Mouse (Mus musculus) liver, postnatal 0 days (tissue): ENCODE results near the gene Kcnn3. TPM values are rescaled to one million over a fixed set of nuclear protein-coding genes. Genes with fewer than 3 reads are reported as not detected.

Experiments
- ATAC-seq: fragments of 200-750 bp; cut with Nextera tagmentation; 2 replicates; pipeline ENCODE4 v1.8.0; 2017; ENCODE audit warnings: mild to moderate bottlenecking, moderate library complexity
- DNase-seq: peaks from one replicate; pipeline ENCODE4 v3.0.0-alpha.2; 2016
- H3K27ac ChIP-seq: fragments of 300-500 bp; sonication (generic); 2 replicates; pipeline ENCODE4 v1.5.1; 2014; ENCODE audit warnings: antibody characterized with exemption, moderate library complexity, mild to moderate bottlenecking, low read depth
- H3K27me3 ChIP-seq: fragments of 300-500 bp; sonication (generic); 2 replicates; pipeline ENCODE4 v1.6.1; 2014; ENCODE audit warnings: low read length, control low read depth, mixed read lengths; ENCODE audit not compliant: insufficient read depth
- H3K36me3 ChIP-seq: fragments of 300-500 bp; sonication (generic); replicated peaks from 2 replicates; pipeline ENCODE4 v1.6.1; 2014; ENCODE audit warnings: mild to moderate bottlenecking, control low read depth, low read length, moderate library complexity, mixed read lengths; ENCODE audit not compliant: insufficient read depth
- H3K4me1 ChIP-seq: fragments of 300-500 bp; sonication (generic); 2 replicates; pipeline ENCODE4 v1.6.1; 2014; ENCODE audit warnings: antibody characterized with exemption, mild to moderate bottlenecking, control low read depth; ENCODE audit not compliant: insufficient read depth
- H3K4me2 ChIP-seq: fragments of 300-500 bp; sonication (generic); 2 replicates; pipeline ENCODE4 v1.6.1; 2014; ENCODE audit warnings: low read depth, mild to moderate bottlenecking, low read length, moderate library complexity, mixed read lengths
- H3K4me3 ChIP-seq: fragments of 300-500 bp; sonication (generic); 2 replicates; pipeline ENCODE4 v1.5.1; 2014; ENCODE audit warnings: low read depth, low read length
- H3K9ac ChIP-seq: fragments of 300-500 bp; sonication (generic); replicated peaks from 2 replicates; pipeline ENCODE4 v1.6.1; 2014; ENCODE audit warnings: mild to moderate bottlenecking, moderate library complexity
- H3K9me3 ChIP-seq: fragments of 300-500 bp; sonication (generic); 2 replicates; pipeline ENCODE4 v1.6.1; 2016; ENCODE audit warnings: mild to moderate bottlenecking, control low read depth, low read length, mixed read lengths
- CTCF ChIP-seq: sonication (generic); IDR thresholded peaks from 2 replicates; pipeline ENCODE4 v1.5.1; 2016; ENCODE audit warnings: antibody characterized with exemption, low read depth
- EP300 ChIP-seq: IDR thresholded peaks from 2 replicates; pipeline ENCODE4 v1.6.1; 2016; ENCODE audit warnings: antibody characterized with exemption, low read depth, mild to moderate bottlenecking
- WGBS: fragments of 180-500 bp; shearing (Covaris S2); extraction: QIAGEN DNeasy Blood & Tissue Kit; methylation state at CpG from one replicate; pipeline ENCODE4 v1.1.7; 2014; ENCODE audit not compliant: insufficient replicate concordance; 5-methylcytosine and 5-hydroxymethylcytosine counted together
- polyA plus RNA-seq: library from polyadenylated mRNA; unstranded; fragments of >200 nt; fragmentation: Nextera tagmentation; extraction: Ambion mirVana; gene quantifications from 2 replicates; pipeline ENCODE4 v1.2.1, GENCODE M21; 2015

The Kcnn3 gene
- polyA plus RNA-seq, 1 experiment from 2014 or later: 0.04 TPM

- Histone ChIP-seq H3K36me3 (no peaks in the 10 kb centered on the region), H3K4me3 (no peak overlapping the region), H3K27me3 (0 out of 2 replicates have a peak, but pooled peaks cover 2% of the 10 kb centered on the region), H3K4me1 (no peaks in the 10 kb centered on the region; the same call in 1 of the 2 replicates), H3K9me3 (no peaks in the 10 kb centered on the region), H3K9ac (no peak overlapping the region), H3K4me2 (no peak overlapping the region), H3K27ac (no peak overlapping the region)
- ATAC-seq (no peak), DNase-seq (no peak)
- TF ChIP-seq CTCF (no peak), EP300 (no peak)
- 82% methylated on average over 1 of the region's 1 CpGs for WGBS
These were observed 49.1 kb downstream of the Kcnn3 start for GRCm38 (mm10) chr3:89569058-89569457.

GRCm38 (mm10) chr3:89569707-89570324, 49.9 kb downstream of the Kcnn3 start:
- TF ChIP-seq CTCF: no peak
- 0 out of 2 replicates have a peak, but pooled peaks have one; percentile 24 for TF ChIP-seq EP300
- DNase-seq (no peak), ATAC-seq (peak; percentile 21; the same call in 1 of the 2 replicates)
- no peak overlapping the region for H3K9ac ChIP-seq
- no peaks in the 10 kb centered on the region for H3K9me3 ChIP-seq
- H3K4me1 ChIP-seq: no peaks in the 10 kb centered on the region; the same call in 1 of the 2 replicates
- H3K27ac ChIP-seq: 0 out of 2 replicates have a peak overlapping the region, but pooled peaks have one; percentile 11
- H3K4me2 ChIP-seq: 0 out of 2 replicates have a peak overlapping the region, but pooled peaks have one; percentile 26
- WGBS: 17% methylated on average over 7 of the region's 7 CpGs
- H3K27me3 ChIP-seq: 0 out of 2 replicates have a peak, but pooled peaks cover 2% of the 10 kb centered on the region
- H3K4me3 ChIP-seq: no peak overlapping the region
- no peaks in the 10 kb centered on the region for H3K36me3 ChIP-seq

- WGBS: 34% methylated on average over 3 of the region's 3 CpGs
- ATAC-seq: no peak
- H3K9me3 ChIP-seq: no peaks in the 10 kb centered on the region
- no peaks in the 10 kb centered on the region; the same call in 1 of the 2 replicates for H3K4me1 ChIP-seq
- no peak overlapping the region for H3K9ac ChIP-seq
- 0 out of 2 replicates have a peak, but pooled peaks cover 2% of the 10 kb centered on the region for H3K27me3 ChIP-seq
- H3K36me3 ChIP-seq: no peaks in the 10 kb centered on the region
- 0 out of 2 replicates have a peak overlapping the region, but pooled peaks have one; percentile 26 for H3K4me2 ChIP-seq
- H3K27ac ChIP-seq: 0 out of 2 replicates have a peak overlapping the region, but pooled peaks have one; percentile 11
- H3K4me3 ChIP-seq: no peak overlapping the region
- TF ChIP-seq EP300 (no peak), CTCF (no peak)
- no peak for DNase-seq
These were observed 50.4 kb downstream of the Kcnn3 start for GRCm38 (mm10) chr3:89570362-89570761.

GRCm38 (mm10) chr3:89574260-89574659, 54.3 kb downstream of the Kcnn3 start:
- Histone ChIP-seq H3K4me3 (no peak overlapping the region), H3K9me3 (no peaks in the 10 kb centered on the region), H3K4me2 (no peak overlapping the region), H3K27ac (no peak overlapping the region), H3K36me3 (no peaks in the 10 kb centered on the region), H3K4me1 (peaks cover 6% of the 10 kb centered on the region), H3K9ac (no peak overlapping the region), H3K27me3 (0 out of 2 replicates have a peak, but pooled peaks cover 2% of the 10 kb centered on the region)
- 53% methylated on average over 2 of the region's 2 CpGs for WGBS
- ATAC-seq (no peak), DNase-seq (peak; percentile 46)
- TF ChIP-seq CTCF: peak; percentile 57
- no peak for TF ChIP-seq EP300

GRCm38 (mm10) chr3:89576381-89576780, 56.4 kb downstream of the Kcnn3 start:
- ATAC-seq: no peak
- Histone ChIP-seq H3K4me2 (no peak overlapping the region), H3K9ac (no peak overlapping the region), H3K9me3 (no peaks in the 10 kb centered on the region), H3K36me3 (no peaks in the 10 kb centered on the region), H3K4me3 (no peak overlapping the region), H3K27me3 (no peaks in the 10 kb centered on the region), H3K27ac (0 out of 2 replicates have a peak overlapping the region, but pooled peaks have one; percentile 40), H3K4me1 (peaks cover 6% of the 10 kb centered on the region)
- TF ChIP-seq EP300: peak; percentile 34; the same call in 1 of the 2 replicates
- no peak for TF ChIP-seq CTCF
- no peak for DNase-seq
- WGBS: 76% methylated on average over 6 of the region's 6 CpGs

- Histone ChIP-seq H3K27ac (no peak overlapping the region), H3K4me2 (no peak overlapping the region), H3K9ac (no peak overlapping the region), H3K4me3 (no peak overlapping the region), H3K36me3 (no peaks in the 10 kb centered on the region), H3K27me3 (no peaks in the 10 kb centered on the region), H3K9me3 (no peaks in the 10 kb centered on the region), H3K4me1 (peaks cover 6% of the 10 kb centered on the region)
- WGBS: 60% methylated on average over 5 of the region's 5 CpGs
- DNase-seq: no peak
- no peak for ATAC-seq
- TF ChIP-seq CTCF (no peak), EP300 (no peak)
These were observed 57.2 kb downstream of the Kcnn3 start for GRCm38 (mm10) chr3:89577154-89577553.
